Mouse (Mus musculus) CD8-positive naive resting alpha-beta T cell, adult 2 months (primary cell): ENCODE results near the gene Krtap26-1.

Experiments used
- DNase-seq, 2 experiments: peaks; one replicate each; pipeline ENCODE4 v3.0.0; 2022; ENCODE audit warnings: low read depth in 2 of 2, low spot score in 2 of 2

The Krtap26-1 gene

DNA sequence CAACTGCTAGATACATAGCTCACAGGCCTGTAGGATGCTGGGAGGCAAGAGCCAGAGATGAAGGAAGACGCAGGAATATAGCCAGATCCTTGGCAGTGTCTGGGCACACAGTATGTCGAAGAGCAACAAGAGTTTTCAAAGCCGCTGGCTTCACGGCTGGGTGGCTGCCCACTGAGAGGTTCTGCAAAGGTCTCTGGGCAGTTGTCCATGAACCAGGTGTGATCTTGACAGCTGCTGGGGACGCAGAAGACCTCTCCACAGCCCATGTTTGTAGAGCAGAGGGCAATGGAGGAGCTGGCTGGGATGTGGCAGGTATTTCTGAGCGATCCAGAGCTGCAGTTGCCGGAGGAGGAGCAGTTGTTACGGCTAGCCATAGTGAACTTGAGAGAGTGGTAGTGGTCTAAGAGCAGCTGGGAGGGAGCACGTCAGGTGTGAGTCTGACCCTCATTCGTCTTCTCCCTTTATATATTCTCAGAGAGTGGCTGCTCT lies at the start of gene Krtap26-1:
TSS of gene Krtap26-1 (minus strand) at position 439 of the 489 bp plus-strand sequence.
- no peak for DNase-seq

GRCm38 (mm10) chr16:88696256-88696655 lies 48.7 kb upstream of the Krtap26-1 start:
- no peak for DNase-seq

DNA sequence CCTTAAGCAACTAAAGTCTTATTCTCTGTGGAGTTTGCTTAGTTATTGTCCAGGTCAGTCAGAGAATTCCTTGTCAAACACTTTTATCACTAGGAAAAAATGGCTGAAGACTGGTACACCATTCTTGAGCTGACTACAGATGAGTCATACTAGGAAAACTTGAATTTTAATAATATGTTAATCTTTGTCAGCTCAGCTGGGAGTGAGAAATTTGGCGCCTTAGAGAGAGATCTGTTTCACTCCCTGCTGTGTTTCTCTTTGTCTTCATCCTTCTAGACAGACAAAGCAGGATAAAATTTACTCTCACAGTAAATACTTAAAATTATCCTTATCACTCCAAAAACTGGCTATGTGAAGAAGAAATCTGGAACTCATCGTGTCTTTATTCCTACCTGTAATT lies 33.7 kb upstream of the Krtap26-1 start:
- no peak for DNase-seq

DNA sequence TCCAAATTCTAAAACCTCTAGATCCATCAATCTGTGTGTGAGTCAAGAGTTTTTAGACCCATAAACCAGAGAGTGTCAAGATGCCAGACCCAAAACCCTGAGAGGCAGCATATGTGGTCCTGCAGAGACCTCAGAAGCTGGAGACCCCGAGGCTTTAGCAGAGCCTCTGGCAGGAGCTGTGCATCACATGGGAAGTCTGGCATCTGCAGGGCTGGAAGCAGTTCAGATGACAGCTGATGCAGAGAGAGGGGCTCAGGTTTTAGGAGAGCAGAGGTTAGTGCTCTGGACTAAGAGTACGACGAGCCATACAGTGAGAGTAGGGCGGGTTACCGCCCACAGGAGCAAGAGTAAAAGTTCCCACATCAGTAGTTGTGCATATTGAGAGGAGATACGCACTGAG lies 31.5 kb upstream of the Krtap26-1 start:
- DNase-seq: no peak

GRCm38 (mm10) chr16:88671571-88671970 lies 24.0 kb upstream of the Krtap26-1 start, which contains the start of gene Krtap27-1:
Gene Krtap27-1, minus strand, starts transcription at chr16:88671671.
- no peak for DNase-seq

- DNase-seq: no peak
Observed at GRCm38 (mm10) chr16:88657426-88657825, 9.8 kb upstream of the Krtap26-1 start.

- DNase-seq: no peak
Observed at GRCm38 (mm10) chr16:88651952-88652351, 4.4 kb upstream of the Krtap26-1 start.

- no peak for DNase-seq
Observed at GRCm38 (mm10) chr16:88651082-88651481, 3.5 kb upstream of the Krtap26-1 start.

DNA sequence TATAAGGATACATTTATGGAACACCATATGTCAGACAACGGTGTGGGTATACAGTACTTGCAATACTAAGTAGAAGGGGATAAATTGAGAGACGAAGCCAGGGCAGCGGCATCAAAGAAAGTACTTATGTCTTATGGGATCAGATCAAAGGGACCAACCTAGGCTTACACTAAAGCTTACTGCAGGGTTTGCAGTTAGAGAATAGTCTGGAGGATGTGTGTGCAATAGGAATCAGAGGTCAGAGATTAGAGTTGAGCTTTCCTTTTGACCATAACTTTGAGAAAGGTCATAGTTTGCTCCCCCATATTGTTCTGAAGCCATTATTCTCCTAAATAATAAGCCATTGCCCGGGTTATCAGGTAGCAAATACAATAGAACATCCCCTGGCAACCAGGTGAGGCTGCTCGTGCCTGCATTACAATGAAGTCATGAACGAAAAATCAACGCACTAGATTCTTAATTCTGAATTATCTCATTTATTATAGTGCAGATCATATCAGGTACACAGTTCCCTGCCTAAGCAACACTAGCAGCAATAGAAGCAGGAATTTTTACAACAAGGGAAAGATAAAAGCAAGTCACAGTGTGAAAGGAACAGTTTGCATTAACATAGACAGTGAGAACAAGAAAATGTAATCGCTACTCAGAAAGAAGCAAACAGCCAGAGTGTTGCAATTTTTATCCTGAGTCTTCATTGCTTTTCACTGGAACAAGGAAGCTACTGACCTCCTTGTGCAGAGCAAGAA lies 1.1 kb downstream of the Krtap26-1 start:
- DNase-seq: no peak

GRCm38 (mm10) chr16:88640053-88640452 lies 7.5 kb downstream of the Krtap26-1 start:
- no peak for DNase-seq

- DNase-seq: no peak
Observed at GRCm38 (mm10) chr16:88635142-88635541, 12.5 kb downstream of the Krtap26-1 start.

- DNase-seq: no peak
Observed at GRCm38 (mm10) chr16:88631474-88631873, 16.1 kb downstream of the Krtap26-1 start.

DNA sequence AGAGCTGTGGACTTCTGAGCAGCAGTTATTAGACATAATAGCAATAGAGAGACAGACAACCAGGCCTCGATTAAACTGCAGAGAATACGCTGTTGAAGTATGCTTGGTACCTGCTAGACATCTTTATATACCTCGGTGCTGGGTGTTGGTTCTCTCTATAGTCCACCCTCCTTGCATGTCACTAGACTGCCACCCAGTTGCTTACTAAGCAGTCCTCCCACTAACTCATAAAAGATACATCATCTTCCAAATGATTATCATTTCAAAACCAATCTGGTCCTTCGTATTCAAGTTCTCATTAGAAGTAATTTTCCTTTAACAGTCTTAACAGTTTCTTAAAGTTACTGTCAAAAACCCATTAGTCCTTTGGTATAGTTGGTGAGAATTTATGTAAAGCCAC lies 20.0 kb downstream of the Krtap26-1 start, which contains the start of gene 2310079G19Rik:
TSS of gene 2310079G19Rik (minus strand) at position 101 of the 400 bp plus-strand sequence.
- DNase-seq: no peak

DNA sequence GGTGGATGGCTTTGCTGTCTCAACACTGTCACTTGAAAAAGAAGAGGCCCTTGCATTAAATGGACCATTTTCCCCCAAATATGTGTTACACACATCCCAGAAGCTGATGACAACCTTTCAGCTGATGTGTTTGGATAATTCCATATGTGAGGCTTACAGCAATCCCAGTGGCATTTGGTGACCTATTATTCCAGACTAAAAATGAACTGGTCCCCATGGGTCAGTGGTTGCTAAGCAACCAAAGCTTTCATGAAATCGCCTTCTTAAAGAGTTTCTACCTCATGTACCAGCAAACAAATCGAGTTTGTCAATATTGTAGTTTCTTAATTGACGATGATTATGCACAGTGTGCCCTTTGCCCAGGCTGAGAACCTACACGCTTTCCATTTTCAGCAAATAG lies 34.9 kb downstream of the Krtap26-1 start:
- no peak for DNase-seq

GRCm38 (mm10) chr16:88611922-88612321 lies 35.7 kb downstream of the Krtap26-1 start, which contains the start of gene Krtap24-1:
Gene Krtap24-1, minus strand, starts transcription at chr16:88612279.
- DNase-seq: no peak

- DNase-seq: no peak
Observed at GRCm38 (mm10) chr16:88604570-88604969, 43.0 kb downstream of the Krtap26-1 start.

DNA sequence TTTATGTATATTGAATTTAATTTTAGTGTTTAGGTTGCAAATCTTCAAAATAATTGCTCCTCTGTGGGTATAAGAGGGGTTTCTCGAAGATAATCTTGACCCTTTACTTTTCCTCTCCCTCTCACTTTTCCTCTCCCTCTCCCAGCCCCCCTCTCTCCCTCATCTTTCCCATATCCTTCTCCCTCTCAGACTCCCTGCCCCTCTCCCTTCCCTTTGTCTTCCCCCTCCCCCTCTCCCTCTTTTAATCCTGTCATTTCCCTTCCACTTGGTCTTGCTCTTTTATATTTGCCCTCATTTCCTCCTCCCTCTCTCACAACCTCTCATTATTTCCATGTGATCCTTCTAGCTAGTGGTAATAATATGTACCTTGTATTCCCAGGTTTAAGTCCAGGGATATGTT lies 45.1 kb downstream of the Krtap26-1 start:
- DNase-seq: no peak

DNA sequence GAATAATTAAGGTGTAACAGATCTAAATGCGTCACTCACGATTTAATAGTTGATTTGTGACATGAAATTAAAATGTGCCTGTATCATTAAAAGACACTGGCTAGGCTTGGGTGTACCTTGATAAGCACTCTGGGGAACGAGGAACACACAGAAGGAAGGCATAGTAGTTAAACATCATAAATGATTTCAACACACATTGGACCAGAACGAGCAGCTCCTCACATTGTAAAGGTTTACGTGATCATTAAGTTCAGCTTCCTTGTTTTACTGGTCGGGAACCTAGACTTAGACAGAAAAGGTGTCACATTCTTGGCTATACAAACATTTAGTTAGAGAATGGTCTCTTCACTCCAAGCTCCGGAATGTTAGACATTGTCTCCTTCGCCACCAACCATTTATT lies 47.3 kb downstream of the Krtap26-1 start:
- no peak for DNase-seq

- no peak for DNase-seq
Observed at GRCm38 (mm10) chr16:88599504-88600237, 47.9 kb downstream of the Krtap26-1 start.
